Mouse (Mus musculus): ENCODE data around the gene Nipal3.

Nipal3 gene

DNA sequence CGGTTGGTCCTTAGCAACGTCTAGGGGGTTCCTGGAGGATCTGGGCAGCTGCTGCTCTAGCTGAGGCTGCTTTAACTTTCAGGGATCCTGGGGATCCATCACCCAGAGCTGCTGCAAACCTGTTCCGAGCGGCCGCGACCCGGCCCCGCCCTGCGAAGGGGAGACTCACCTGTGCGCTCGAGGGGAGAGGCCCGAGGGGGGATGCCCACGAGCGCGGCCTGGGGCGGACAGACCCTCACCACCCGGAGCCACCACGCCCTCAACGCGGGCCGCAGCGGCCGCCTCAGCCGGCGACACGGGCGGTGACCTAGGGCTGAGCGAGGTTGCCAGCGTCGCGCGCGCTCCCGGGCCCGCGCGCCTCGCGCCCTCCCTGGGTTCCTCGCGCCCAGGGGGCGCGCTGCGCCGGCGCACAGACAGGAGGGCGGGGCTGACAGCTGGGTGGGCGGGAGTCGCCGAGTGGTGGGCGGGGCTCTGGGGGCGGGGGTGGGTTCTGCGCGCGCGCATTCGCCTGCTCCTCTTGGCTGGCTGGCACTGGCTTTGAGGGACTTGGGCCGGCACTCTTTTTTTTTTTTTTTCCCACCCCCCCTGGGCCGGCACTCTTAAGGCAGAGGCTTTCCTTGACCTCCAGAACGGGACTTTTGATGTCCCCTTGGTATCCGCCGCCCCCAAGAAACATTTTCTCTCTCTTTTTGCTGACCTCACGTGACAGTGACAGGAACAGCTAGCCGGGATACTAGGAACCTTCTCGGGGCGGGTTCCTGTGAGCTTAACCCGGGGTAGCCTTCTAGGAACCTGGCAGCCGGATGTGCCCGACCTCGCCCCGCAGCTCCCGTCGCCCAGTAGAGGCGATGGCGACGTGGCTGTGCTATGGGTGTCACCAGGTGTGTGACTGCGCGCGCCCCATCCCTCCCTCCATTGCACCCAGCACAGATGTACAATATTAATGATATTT, 61.1 kb downstream of the Nipal3 start, which contains the start of gene Rcan3:
TSS of gene Rcan3 (minus strand) at position 411 of the 952 bp plus-strand sequence.
- peak; percentile 79 for DNase-seq (ENCODE audit: low spot score)

DNA sequence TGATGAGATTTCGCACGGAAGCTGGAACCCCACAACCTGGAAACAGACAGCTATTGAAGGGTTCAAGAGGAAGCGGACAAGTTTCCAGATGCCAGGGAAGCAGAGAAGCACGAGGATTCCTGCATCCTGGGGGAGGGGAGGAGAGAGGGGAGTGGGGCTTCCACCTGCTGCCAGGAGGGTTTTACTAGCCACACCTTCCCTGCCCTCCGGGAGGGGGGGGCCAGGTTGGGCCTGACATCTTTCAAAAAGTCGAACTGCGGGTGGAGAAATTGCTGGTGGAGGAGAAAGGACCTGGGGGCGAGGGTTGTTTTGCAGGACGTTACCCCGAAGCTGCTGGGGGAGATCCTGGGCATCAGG, 61.8 kb downstream of the Nipal3 start:
- peak; percentile 38 for DNase-seq (ENCODE audit: low spot score)

DNA sequence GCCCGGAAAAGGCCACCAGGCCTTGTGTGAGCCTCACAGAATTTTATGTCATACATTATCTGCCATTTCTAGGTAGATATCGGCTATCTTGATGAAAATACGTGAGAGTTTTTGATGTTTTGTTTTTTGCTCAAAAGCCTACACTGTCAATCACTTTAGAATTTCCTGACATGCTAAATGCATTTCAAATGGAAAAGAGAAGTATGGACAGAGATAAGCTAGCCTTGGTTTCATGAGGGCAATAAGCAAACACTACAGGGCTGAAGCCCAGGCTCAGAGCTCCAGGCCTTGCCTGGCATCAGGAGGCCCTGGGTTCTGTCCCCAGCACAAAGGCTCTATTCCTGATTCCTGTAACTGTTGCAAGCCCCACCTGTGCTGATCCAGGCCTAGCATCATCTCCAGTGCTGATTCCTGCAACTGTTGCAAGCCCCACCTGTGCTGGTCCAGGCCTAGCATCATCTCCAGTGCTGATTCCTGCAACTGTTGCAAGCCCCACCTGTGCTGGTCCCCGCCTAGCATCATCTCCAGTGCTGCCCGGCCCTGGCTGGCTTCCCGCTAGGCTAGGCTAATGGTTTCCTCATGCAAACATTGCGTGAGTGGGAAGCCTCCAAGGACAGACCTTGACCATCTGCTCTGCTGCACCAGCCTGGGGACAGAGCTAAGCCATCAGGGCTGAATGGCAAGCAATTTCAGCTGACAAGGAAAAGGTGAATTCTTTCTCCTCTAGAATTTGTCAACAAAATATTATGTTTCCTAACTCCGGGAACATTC, 64.7 kb downstream of the Nipal3 start:
- peak; percentile 73 for DNase-seq (ENCODE audit: low spot score)

DNA sequence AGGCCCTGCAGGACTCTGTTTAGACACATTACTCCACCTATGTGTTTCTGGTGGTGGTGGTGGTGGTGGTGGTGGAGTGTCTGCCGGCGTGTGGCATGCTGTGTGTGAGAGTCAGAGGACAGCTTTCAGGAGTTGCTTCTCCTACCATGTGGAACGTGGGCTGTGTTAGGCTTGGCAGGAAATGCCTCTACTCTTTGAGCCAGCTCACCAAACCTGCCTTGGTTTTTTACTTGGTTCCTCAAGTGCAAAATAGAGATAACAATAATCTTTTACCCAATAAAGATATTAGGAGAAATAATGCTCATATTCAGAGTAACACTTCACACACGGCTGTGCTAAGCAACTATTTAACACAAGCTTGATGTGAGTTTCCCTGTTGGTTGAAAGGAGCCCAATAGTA, 65.5 kb downstream of the Nipal3 start:
- no peak for DNase-seq (ENCODE audit: low spot score)

DNA sequence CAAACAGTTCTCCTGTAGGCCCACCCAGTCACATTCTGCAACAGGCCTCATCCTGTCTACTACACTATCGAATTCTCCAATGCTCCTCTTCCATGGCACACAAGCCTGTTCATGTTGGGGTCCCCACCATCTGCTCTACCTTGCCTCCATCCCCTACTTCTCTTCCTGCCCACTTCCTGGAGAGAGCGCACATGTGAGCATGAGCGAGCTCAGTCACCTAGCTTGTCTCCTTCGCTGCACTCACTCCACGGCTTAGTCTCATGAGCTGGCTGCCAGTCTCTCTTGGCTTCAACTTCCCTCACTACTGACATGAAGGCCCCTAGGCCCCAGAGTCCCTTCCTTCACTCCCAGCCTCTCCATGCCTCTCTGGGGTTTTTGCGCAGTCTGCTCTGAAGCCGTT, 68.3 kb downstream of the Nipal3 start:
- no peak for DNase-seq (ENCODE audit: low spot score)

DNA sequence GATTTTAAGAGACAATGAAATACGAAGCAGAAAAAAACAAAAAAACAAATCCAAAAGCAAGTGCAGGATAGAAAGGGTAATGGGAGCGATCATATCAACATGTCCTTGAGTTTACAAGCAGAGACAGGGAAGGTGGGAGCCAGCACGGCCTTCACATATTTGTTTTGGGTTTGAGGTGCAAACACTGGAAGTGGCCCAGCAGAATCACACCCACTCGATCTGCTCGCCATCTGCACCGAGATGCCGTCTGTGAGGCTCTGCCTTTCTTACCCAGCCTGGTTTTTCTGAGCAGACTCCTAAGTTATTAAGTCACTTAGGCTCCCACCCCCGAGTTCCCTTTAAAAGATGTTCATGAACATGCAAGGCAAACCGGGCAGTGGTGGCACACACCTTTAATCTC, 69.2 kb downstream of the Nipal3 start:
- DNase-seq (ENCODE audit: low spot score): no peak

DNA sequence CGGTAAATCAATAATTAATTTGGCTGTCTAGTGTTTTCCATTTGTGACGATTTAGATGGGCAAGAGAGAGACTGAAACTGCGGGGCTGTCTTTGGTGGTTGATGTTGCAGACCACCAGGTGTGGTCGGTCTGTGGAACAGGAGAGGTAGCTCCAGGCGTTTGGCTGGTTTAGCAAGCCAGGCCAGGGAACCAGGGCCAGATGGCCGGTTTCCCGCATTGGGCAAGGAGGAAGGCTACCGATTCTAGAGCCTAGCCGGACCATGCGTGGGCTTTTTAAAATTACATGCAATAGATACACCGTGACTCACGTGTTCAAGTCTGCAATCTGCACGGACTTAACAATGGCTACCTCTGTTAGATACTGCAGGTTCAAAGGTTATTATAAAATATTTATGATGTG, 73.9 kb downstream of the Nipal3 start:
- no peak for DNase-seq (ENCODE audit: low spot score)

DNA sequence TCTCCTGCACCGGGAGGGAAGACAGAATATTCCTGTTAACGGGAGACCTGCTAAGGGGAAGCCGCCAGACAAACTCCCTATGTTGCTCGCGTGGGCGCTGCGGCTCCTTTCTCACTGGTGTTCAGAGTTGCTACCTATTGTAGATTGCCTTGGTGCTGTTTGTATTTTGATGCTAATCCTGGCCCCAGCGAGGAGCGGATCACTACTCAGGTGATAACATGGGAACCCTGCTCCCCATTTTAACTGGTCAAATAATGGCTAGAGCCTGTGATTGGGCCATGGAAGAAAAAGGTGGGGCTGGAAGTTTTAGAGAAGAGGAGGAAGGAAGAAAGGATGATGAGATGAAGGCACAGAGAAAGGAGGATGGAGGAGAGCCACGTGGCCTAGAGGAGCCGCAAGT, 74.4 kb downstream of the Nipal3 start:
- DNase-seq (ENCODE audit: low spot score): no peak

DNA sequence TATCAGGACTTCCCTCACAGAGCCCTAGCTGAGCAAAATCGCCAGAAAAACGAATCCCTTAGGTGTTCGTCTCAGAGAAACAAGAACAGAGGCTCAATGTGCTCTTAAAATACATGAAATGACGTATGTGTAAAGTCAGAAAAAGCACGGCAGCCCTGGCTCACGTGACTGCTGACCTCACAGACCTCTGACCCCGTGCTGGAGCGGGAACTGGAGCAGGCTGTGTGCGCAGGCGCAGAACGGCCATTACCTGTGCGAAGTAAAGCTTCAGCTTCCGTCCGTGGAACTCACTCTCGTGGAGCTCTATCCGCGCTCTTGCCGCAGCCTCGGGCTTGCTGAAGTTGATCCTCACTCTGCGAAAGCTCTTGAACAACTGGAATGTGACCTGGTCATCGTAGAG, 74.8 kb downstream of the Nipal3 start:
- DNase-seq (ENCODE audit: low spot score): no peak

DNA sequence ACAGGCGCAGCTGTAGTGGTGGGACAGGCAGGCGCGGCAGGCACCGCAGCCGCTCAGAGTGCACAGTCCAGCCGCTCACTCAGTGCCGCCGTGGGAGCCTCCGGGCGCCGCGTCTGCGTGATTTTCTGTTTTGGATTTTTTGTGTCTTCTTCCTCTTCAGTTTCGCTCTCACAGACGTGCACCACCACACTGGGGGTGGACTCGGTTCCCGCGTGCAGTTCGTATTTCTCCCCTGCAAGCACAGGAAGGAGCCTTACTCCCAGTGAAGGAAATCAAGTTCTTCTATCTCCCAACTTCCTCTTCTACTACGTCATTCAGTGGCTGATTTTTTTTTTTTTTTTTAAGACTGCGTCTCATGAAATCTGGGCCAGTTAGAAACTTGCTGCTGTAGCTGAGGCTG, 78.5 kb downstream of the Nipal3 start:
- no peak for DNase-seq (ENCODE audit: low spot score)

DNA sequence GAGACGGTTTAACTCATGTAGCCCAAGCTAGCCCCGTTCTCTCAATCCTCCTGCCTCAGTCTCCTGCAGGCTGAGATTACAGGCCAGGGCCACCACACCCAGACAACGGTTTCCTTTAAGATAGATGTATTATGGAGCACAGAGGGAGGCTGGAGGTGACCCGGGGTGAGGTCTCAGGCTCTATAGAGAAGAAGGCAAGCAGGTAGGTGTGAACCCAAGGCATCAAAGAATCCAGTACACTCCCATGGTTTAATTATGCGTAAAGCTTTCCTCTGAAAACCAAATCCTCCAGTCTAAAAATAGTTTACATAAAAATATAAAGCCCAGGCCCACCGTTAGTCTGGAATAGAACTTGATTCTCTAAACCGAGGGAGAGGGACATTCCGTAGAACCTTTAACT, 81.3 kb downstream of the Nipal3 start:
- DNase-seq (ENCODE audit: low spot score): no peak

DNA sequence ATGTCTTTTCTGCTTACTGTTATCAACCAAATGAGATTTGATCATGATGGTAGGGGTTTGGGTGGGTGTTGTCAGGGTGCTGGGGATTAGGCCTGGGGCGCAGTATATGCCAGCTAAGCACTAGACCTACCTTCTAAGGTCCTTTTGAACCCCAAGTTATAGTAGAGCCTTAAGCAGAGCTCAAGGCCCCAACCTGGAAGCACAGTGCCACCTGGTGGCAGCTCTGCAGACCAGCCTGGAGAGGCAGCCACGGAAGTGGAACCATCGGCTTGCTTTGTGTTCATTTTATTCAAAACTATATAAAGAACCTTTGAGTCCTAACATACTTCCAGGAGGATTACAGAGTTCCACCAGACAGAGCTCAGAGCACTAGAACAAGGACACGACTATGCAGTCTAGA, 83.2 kb downstream of the Nipal3 start:
- DNase-seq (ENCODE audit: low spot score): no peak

DNA sequence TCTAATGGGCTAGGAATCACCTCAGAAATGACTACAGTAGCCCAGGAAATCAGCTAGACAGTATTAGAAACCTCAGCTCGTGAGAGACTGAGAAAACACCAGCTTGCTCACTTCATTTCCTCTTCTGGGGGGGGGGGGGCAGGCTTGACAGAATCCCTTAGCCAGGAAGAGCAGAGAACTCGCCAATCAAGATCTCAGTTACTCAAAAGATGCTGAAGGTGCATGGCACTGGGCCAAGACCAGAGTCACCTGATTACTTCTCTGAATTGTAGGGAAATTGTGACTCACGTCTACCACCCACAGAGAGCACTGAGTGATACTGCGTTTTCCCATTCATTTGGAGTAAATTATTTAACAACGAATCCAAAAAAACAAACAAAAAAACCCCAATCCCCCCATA, 88.7 kb downstream of the Nipal3 start:
- no peak for DNase-seq (ENCODE audit: low spot score)

DNA sequence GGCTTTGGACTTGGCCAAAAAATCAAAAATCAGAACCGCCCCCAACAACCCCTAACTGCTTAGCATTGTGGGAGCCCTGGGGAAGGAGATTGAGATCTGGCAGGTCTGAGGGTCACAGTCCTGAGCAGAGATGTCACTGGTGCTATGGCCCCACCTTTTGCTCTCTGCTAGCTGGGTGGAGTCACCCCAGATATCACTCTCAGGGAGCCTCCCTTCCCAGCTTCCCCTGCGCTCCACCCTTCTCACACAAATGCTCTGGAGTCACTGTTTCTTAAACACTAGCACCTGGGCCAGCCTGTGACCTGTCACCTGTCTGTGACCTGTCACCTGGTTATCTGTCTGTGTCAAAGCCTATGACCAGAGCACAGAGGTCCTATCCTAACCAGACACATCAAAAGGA, 89.9 kb downstream of the Nipal3 start:
- DNase-seq (ENCODE audit: low spot score): no peak

DNA sequence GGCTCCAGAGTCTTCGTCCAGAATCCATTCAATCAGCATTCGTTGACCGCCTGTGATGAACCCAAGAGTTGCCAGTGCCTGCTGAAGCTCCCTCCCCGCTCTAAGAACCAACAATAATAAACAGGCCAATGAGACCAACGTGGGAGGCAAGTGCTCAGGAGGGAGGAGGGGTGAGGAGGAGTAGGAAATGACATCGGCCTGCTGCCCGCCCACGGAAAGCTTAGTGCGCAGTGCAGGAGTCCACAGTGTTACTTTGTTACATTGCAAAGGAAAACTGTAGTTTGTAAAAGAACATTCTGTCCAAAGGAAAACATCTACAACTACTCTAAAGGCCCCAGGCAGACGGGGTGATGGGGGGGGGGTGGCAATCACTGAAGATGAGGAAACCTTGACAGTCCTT, 90.8 kb downstream of the Nipal3 start:
- DNase-seq (ENCODE audit: low spot score): peak; percentile 85

DNA sequence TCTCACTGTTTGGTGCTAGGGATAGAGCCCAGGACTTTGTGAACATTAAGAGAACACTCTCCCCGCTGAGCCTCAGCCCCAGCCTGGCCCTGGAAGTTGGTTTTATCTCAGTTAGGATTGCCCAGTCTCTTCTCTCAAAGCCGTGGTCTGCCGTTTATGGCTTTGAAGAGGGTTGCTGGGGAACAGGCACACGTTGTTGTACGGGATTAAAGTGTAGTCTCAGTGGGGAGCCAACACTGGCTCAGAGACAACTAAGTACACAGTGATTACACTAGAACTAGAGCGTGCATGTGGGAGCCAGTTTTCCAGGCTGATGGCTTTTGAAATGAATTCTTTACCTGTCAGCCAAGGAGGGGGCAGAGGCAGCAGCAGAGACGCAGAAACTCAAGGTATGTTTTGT, 93.0 kb downstream of the Nipal3 start:
- no peak for DNase-seq (ENCODE audit: low spot score)

DNA sequence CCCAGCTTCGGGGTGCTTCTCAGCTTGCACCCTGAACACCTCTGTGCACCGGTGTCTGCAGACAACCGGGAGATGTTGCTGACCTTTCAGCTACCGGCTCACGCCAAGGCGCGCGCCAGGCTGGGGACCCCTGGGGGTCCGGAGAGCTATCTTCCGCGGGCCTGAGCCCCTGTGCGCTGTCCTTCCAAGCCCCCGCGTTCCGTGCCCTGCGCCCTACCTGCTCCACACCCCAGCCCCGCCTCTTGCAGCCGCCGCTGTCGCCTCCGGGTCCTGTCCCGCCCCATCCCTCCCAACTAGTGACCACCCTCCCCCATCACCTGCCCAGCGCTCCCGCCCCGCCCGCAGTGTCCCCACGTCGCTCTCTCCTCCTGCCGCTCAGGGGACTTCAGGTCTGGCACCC, 96.8 kb downstream of the Nipal3 start, which contains the start of gene Ncmap:
TSS of gene Ncmap (minus strand) at position 237 of the 400 bp plus-strand sequence.
- no peak for DNase-seq (ENCODE audit: low spot score)

DNA sequence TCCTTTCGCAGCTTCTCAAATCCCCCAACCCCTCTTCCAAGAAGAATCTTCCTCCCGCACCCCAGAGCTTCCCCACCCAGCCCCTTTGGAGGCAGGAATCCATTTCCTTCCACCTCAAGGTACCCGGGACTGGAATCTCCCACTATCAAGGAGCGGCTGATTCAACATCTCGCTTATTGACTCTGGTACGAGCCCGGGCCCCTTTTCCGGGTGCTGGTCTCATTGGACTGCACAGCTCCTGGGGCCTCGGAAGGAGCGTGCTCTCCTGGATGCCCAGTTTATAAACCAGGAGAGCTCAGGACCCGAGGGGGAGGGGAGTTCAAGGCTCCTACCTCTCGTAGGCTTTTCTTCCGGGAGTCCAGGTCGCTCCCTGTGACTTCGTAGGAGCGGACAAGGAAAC, 97.3 kb downstream of the Nipal3 start:
- no peak for DNase-seq (ENCODE audit: low spot score)

DNA sequence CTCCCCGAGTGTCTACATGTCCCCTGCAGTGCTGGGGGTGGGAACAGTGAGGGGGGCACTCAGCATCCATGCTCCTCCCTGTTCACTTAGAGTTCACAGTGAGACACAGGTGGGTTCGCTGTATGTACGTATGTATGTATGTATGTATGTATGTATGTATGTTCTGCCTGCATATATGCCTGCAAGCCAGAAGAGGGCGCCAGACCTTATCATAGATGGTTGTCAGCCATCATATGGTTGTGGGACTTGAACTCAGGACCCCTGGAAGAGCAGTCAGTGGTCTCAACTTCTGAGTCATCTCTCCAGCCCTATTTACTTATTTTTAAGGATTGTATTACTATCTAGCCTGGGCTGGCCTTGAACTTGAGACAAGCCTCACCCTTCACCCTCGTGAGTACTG, 98.5 kb downstream of the Nipal3 start:
- no peak for DNase-seq (ENCODE audit: low spot score)

All from testis, postnatal 14 days (tissue).